Mouse (Mus musculus): ENCODE results near the gene Mdga1.

Gene Mdga1

GRCm38 (mm10) chr17:29983190-29983589, 13.3 kb upstream of the Mdga1 start:
- no peak for DNase-seq (ENCODE audit: extremely low read depth, insufficient read length, low spot score)

DNA sequence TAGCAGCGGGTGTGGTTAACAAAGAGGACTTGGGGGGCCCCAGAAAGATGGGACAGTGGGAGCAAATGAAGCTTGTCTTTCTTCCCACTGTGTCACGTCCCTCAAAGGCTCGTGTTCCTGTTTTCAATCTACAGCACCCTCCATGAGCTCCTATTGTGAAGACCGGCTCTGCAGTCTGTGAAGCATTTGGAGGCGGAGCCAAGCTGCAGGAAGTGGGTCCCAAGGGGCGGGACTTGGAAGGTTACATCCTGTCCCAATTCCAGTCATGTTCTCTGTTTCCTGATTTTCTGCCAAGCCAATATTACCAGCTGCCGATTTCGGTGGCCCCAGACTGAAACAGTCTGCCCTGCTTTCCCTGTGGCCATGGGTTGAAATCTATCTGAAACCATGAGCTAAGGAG, 11.7 kb upstream of the Mdga1 start:
- DNase-seq (ENCODE audit: extremely low read depth, insufficient read length, low spot score), result no peak

DNA sequence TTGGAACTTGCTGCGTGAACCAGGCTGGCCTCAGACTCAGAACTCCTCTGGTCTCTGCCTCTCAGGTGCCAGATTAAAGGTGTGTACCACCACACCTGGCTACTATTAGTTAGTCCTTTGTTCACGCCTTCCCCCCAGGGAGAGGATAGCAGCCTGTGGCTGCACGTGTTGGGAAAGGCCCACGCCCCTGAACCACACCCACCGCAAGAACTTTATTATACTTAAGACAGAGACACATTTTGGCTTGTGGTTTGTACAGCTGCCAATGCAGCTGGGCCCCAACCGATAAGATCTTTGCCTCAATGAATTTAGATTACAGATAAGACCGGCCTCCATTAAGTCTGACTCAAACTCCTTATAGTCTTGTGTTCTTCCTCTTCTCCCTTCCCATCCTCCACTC, 10.0 kb upstream of the Mdga1 start:
- DNase-seq (ENCODE audit: extremely low read depth, insufficient read length, low spot score), result peak; percentile 32

DNA sequence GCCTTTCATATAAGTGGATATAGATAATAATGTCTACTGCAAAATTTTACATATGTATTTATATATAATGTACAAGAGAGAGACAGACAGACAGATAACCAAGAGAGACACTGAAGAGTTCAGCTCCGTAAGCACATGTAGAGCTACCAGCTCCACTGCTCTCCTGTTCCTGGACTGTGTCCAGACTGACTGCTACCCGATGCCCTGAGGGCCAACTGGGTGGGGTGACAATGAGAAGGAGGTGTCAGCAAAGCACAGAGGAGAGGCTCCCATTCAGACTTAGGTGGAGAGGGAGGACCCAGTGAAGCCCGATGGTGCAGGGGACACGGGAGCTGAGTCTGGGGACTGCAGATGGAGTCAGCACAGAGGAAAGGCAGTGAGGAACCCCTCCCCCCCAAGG, 9.1 kb upstream of the Mdga1 start:
- DNase-seq (ENCODE audit: extremely low read depth, insufficient read length, low spot score), result peak; percentile 30

- peak; percentile 83 for DNase-seq (ENCODE audit: extremely low read depth, insufficient read length, low spot score)
Observed at GRCm38 (mm10) chr17:29975731-29976130, 5.8 kb upstream of the Mdga1 start.

- DNase-seq (ENCODE audit: extremely low read depth, insufficient read length, low spot score), result no peak
Observed at GRCm38 (mm10) chr17:29973226-29973625, 3.3 kb upstream of the Mdga1 start.

DNA sequence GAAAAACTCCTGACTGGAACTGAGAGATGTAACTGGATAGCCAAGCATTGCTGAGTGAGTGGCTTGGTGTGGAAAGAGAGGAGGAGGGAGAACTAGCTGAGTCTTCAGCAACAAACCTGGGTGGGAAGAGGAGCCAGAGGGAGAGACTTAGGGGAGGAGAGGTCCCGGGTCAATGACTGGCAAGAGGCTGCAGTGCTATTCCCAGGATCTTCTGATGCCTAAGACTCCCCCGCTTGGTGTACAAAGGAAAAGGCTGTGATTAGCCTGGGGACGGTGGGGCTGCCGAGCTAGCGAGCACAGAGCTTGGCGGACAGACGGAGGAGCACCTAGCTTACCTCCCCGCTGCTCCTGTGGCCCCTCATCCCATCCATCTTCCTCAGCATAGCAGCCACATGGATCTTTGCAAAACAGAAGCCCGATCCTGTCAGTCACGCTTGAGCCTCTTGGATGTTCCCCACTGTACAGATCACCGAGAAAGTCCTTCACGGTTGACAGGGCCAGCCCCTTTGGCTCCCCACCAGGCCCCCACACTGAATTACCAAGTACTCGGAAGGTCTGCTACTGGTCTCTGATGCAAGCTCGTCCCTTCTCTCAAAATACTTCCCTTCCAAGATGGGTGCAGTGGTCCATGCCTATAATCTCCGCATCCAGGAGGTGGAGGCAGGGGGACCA, 2.0 kb upstream of the Mdga1 start:
- DNase-seq (ENCODE audit: extremely low read depth, insufficient read length, low spot score), result no peak

- DNase-seq (ENCODE audit: extremely low read depth, insufficient read length, low spot score), result no peak
Observed at GRCm38 (mm10) chr17:29965506-29965905, 4.4 kb downstream of the Mdga1 start.

DNA sequence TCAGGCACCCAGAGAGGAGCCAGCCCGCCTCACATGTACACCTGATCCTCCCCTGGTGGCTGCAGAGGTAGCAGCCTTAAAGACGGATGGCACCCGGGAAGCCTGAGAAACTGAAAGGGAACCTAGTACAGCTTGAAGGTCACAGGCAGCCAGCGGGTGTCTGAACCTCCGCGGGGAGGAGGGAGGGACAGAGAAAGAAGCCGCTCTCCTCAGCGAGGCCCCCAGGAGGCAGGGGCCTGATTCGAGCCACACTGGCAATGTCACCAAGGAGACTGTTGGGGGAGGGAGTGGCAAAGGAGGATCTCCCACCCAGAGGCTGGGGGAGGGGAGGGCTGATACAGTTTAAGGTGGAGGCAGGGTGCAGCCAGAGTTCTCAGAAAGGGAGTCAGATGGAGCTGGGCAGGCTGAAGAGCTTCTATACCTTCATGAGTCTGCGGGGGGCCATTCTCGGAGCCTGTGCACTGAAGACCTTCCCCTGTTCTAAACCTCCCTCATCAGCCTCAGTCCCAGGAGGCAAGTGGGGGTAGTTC, 6.1 kb downstream of the Mdga1 start:
- no peak for DNase-seq (ENCODE audit: extremely low read depth, insufficient read length, low spot score)

DNA sequence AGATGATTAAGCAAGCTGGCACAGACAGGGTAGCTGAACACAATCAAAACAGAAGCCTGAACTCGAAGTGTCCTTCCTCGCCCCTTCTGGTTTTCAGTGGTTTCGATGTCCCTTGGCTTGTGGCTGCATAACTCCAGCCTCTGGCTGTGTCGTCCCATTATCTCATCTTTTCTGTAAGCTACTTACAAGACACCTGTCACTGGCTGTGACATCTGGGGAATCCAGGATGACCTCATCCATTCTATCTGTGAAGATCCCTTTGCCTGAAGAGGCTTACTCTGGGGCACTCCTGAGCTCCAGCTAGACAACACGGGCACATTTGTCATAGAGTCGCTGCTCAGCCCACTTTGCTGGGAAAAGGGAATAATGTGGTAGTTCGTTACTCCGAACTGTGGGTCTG, 14.0 kb downstream of the Mdga1 start:
- no peak for DNase-seq (ENCODE audit: extremely low read depth, insufficient read length, low spot score)

DNA sequence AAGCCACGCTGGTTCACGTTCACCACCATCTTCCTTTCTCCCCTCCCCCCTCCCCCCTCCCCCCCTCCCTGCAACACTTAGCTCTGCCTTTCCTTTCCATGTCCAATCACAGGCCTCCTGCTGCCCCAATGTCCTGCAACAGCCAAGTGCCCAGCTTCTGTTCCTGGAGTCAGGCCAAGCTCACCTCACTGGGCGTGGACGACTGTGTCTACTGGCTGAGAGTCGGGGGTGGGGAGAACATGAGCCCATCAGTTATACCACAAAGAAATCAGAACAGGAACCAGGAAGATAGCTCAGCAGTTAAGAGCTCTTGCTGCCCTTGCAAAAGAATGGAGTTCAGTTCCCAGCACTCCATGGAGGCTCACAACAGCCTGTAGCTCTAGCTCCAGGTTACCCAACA, 15.6 kb downstream of the Mdga1 start:
- DNase-seq (ENCODE audit: extremely low read depth, insufficient read length, low spot score), result no peak

GRCm38 (mm10) chr17:29951100-29951499, 18.8 kb downstream of the Mdga1 start:
- no peak for DNase-seq (ENCODE audit: extremely low read depth, insufficient read length, low spot score)

DNA sequence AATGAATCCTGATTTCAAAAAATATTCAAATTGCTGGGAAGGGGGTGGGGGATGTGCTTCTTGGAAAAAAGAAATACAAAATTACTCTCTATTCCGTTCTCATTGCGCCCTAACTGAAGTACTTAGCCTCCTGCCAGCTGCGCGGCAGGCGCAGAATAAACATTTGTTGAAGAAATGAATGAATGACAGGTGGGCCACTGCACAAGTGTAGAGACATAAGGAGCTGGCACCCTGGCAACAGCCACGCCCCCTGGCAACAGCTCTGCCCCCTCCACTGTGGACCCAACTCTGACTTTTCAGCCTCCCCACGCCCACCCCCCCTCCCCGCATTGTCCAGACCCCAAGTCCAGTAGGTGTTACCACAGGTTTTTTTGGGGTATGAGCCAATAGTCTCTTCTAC, 19.3 kb downstream of the Mdga1 start:
- no peak for DNase-seq (ENCODE audit: extremely low read depth, insufficient read length, low spot score)

GRCm38 (mm10) chr17:29947271-29947714, 22.6 kb downstream of the Mdga1 start:
- DNase-seq (ENCODE audit: extremely low read depth, insufficient read length, low spot score), result no peak

DNA sequence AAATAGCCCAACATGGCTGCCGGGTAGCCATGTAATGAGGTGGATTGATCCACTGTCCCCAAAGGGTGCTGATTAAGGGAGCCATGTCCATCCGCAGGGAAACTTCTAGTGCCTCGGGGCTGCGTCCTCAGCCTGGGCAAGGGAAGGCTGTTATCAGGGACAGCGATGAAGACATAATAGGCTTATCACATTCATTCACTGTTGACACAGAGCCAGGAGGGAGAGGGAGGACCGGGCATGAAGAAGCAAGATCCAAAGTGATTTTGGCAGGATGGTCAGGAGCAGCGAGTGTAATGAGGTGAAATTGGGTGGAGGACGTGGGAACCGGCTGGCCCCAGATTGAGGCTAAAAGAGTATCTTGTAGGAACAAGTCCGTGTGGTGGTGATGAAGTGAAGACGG, 25.5 kb downstream of the Mdga1 start:
- no peak for DNase-seq (ENCODE audit: extremely low read depth, insufficient read length, low spot score)

DNA sequence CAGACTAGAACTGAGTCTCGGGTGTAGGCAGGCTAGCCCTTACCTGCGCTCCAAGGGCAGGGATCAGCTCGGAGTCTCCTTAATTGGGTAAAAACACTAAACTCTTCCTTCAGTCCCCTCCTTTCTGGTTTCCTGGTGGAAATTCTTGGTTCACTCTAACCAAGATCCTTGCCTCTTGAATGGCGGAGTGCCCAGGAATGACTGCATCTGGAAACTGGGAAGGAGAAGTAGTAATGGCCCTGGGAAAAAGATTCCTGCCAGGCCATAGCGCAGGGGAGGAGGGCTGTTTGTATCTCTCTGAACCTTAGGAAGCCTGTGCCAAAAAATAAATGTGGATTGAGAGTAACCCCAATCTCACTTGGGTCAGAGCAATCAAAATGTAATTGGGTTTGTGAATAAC, 30.9 kb downstream of the Mdga1 start:
- DNase-seq (ENCODE audit: extremely low read depth, insufficient read length, low spot score), result no peak

- no peak for DNase-seq (ENCODE audit: extremely low read depth, insufficient read length, low spot score)
Observed at GRCm38 (mm10) chr17:29937350-29937781, 32.5 kb downstream of the Mdga1 start.

- no peak for DNase-seq (ENCODE audit: extremely low read depth, insufficient read length, low spot score)
Observed at GRCm38 (mm10) chr17:29934133-29934851, 35.6 kb downstream of the Mdga1 start.

GRCm38 (mm10) chr17:29932753-29933152, 37.1 kb downstream of the Mdga1 start:
- DNase-seq (ENCODE audit: extremely low read depth, insufficient read length, low spot score), result no peak

DNA sequence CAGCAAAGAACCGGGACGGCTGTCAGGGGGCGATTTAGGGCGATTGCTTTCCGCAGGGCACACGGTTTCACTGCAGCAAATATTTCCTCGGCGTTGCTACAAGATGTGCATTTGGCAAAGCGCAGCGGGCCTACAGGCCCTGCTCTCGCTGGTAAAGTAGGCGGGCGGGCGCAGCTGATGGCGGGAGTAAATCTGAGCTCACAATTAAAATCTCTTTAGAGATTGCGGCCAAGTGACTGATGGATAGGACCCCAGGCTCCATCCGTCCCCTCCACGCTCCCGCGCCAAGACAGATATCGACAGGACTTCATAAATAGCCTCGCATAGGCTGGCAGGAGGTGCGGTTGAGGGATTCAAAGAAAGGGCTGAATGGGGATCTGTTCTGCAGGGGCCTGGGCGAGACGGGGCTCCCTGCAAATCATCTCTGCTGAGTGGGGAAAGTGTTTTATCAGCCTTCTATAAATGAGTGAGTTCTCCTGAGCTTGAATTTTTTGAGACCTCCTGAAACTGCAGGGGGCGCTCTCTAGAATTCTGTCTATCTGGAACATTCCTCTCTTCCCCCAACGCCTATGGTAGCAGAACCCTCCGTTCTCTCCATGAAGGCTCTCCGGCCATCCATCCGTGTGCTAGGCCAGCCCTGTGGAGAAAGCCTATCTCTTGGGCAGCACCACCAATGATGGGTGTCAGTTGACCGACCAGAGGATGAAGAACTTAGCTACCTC, 38.5 kb downstream of the Mdga1 start:
- DNase-seq (ENCODE audit: extremely low read depth, insufficient read length, low spot score), result no peak

DNA sequence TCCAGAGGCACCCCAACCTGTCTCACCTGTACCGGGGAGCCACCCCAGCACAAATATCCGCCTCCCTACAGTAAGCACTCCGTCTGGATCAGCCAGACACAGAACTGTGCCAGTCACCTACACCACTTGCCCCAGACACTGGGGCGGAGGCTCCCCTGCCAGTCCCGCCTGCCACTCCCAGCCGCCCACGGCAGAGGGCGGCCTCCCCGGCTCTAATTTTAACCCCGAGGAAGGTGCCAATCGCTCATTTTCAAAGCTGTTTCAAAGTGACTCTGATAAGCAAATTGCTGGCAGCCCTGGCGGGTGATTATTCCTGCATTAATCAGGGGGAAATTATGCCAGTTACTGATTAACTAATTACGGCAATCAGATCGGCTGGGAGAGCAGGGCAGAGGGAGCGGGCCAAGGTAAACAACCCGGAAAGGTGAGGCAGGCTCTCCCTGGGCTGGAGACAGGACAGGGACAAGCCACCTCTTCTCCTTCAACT, 41.1 kb downstream of the Mdga1 start:
- no peak for DNase-seq (ENCODE audit: extremely low read depth, insufficient read length, low spot score)

All from 3134 (cell line).